Mouse (Mus musculus): ENCODE results near the gene Hnrnpk.
A peak's percentile ranks its signal among the peaks of the same experiment; 100 is the strongest.
"Not testable (repeated sequence)": the region's sequence is repeated elsewhere in the genome, so short reads cannot be mapped to it uniquely, and the experiment has no call there.

Hnrnpk gene

GRCm38 (mm10) chr13:58389324-58389951, 13.7 kb downstream of the Hnrnpk start:
- no peak for DNase-seq (ENCODE audit: low spot score in 2 of 2)

GRCm38 (mm10) chr13:58388379-58388778, 14.8 kb downstream of the Hnrnpk start:
- no peak for DNase-seq (ENCODE audit: low spot score in 2 of 2)

DNA sequence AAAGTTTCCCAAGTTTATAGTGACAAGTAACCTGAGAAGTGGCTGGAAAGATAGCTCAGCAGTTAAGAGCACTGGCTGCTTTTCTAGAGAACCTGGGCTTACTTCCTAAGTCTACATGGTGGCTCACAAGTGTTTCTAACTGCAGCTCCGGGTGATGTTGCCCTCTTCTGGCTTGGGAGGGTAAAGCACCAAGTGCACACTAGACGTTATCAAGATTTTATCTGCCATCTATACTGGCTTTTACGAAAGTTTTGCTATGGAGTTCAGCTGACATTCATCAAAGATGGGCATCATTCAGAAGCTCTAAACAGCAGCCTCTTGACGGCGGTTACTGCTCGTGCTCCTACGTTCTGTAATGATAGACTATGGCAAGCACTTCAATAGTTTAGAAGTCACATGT, 15.2 kb downstream of the Hnrnpk start:
- DNase-seq (ENCODE audit: low spot score in 2 of 2), result peak; percentile 59 to 72

- DNase-seq (ENCODE audit: low spot score in 2 of 2), result no peak
Measured at GRCm38 (mm10) chr13:58385547-58385920, 17.6 kb downstream of the Hnrnpk start.

GRCm38 (mm10) chr13:58384779-58385546, 18.2 kb downstream of the Hnrnpk start, which contains the start of gene 2210016F16Rik:
Gene 2210016F16Rik, minus strand, starts transcription at chr13:58385225.
- peak; percentile 20 to 29 for DNase-seq (ENCODE audit: low spot score in 2 of 2)

GRCm38 (mm10) chr13:58384371-58384770, 18.8 kb downstream of the Hnrnpk start:
- no peak for DNase-seq (ENCODE audit: low spot score in 2 of 2)

- no peak for DNase-seq (ENCODE audit: low spot score in 2 of 2)
Measured at GRCm38 (mm10) chr13:58373153-58373470, 30.0 kb downstream of the Hnrnpk start.

- DNase-seq (ENCODE audit: low spot score in 2 of 2), result no peak
Measured at GRCm38 (mm10) chr13:58372278-58373152, 30.6 kb downstream of the Hnrnpk start.

- DNase-seq (ENCODE audit: low spot score in 2 of 2), result no peak
Measured at GRCm38 (mm10) chr13:58368835-58369234, 34.3 kb downstream of the Hnrnpk start.

DNA sequence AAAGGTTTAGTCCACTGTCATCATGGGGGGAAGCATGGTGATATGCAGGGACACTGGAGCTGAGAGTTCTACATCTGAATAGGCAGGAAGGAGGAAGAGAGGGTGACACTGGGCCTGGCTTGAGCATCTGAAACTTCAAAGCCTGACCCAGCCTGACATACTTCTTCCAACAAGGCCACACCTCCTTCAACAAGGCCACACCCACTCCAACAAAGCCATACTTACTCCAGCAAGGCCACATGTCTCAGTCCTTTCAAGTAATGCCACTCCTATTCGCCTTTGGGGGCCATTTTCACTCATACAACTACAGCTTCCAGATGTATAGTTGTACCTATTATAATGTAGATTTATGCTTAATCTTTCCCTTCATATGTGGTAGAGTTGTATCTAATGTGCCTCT, 35.5 kb downstream of the Hnrnpk start:
- no peak for DNase-seq (ENCODE audit: low spot score in 2 of 2)

DNA sequence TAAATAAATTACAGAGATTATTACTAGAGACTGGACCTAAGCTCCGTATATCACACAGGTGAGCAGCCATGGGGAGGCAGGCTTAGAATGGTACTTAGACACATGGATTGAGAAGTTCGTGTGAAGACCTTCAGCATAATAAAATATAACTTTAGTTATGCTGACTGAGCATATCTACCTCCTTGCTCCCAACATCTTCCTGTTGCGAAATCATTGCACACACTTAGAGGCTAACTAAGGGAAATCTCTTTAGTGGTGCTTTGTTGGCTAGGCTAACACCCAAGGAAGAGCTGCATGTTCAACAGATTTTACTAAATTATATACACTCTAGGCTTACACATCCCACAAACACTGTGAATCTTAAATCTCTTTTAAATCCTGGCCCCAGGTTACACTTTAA, 36.8 kb downstream of the Hnrnpk start:
- no peak for DNase-seq (ENCODE audit: low spot score in 2 of 2)

GRCm38 (mm10) chr13:58365179-58365578, 38.0 kb downstream of the Hnrnpk start:
- DNase-seq (ENCODE audit: low spot score in 2 of 2), result not testable (repeated sequence)

DNA sequence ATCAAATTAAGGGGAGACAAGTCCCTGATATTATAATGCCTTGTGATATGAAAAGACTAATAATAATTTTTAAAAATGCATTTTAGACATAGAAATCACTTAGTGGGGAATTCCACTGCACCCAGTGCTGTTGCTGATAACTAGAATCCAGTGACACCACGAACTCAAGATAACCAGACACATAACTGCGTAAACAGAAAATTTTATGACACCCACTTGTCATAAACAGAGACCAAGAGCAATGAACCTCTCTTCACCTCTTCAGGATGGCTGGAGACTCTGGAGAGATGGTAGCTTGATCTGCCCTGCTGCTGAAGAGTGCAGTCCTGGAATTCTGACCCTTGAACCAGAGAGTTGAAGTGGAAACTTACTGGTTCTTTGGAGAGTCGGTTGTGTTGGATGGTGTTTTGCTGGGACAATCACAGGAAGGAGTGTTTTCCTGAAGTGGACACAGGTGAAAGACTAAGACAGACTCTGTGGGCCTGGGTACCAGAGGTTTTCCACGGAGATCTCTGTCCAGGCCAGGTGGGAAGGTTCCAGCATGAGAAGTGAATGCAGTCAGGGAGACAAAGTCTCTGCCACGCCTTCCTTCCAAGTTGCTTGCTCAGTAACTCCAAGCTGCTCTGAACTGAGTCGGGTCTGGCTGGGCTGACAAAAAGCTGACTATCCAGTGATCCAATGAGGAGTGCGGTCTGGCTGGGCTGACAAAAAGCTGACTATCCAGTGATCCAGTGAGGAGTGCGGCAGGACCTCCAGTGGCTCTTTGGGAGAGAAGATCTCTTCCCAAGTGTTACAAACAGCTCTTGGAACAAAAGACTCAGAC, 38.6 kb downstream of the Hnrnpk start:
- DNase-seq (ENCODE audit: low spot score in 2 of 2), result no peak

- no peak for DNase-seq (ENCODE audit: low spot score in 2 of 2)
Measured at GRCm38 (mm10) chr13:58359304-58359653, 43.9 kb downstream of the Hnrnpk start.

DNA sequence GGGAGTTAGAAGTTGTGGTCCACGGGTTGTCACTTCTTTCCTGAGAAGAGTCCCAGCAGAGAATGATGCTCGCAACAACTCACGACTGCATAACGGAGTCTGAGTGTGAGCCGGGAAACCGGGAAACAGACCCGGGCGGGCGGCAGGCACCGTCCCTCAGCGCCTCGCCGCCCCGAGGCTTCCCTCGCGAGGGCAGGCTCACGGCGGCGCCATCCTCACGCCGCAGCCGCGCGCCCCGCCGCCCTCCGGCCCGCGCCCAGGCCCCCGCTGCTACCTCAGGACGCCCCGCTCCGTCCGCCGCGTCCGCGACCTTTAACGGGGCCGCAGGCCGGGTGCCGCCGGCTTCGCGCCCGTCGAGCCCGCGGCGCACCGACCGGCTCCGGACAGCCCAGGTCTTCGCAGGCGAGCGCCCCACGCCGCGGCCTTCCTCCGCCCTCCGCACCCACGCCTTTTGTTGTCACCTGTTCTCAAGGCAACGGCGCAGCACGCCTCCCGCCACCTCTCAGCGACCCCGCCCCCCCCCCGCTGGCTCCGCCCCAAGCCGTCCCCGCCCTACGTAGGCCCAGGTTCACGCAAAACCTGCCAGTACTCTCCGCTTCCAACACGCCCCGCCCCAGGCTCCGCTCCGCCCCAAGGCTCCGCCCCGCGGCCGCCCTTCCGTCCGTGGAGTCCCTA, 44.4 kb downstream of the Hnrnpk start, which contains the start of gene Kif27:
TSS of gene Kif27 (minus strand) at position 494 of the 675 bp plus-strand sequence.
- peak in 1 of 2 experiments; percentile 20 for DNase-seq (ENCODE audit: low spot score in 2 of 2)

DNA sequence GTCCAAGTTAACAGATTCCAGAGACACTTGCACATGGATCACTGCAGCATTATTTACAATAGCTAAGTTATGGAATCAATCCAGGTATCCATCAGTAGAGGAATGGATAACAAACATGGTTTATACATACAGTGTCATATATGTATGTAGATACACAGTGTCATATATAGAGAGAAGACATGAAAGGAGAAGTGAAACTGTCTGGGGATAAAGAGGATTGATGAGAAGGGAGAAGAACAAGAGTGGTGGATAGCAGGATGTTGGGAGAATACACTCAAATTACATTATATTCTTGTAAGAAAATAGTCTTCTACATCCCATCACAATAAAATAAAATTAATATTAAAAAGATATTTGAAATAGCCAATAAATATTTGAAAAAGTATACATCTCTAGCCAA, 50.1 kb downstream of the Hnrnpk start:
- no peak for DNase-seq (ENCODE audit: low spot score in 2 of 2)

- DNase-seq (ENCODE audit: low spot score in 2 of 2), result no peak
Measured at GRCm38 (mm10) chr13:58350606-58351005, 52.5 kb downstream of the Hnrnpk start.

- no peak for DNase-seq (ENCODE audit: low spot score in 2 of 2)
Measured at GRCm38 (mm10) chr13:58344505-58344904, 58.6 kb downstream of the Hnrnpk start.
